Mouse (Mus musculus) spleen, adult 2 months (tissue): ENCODE data around the gene Hpgds. TPM values are rescaled to one million over a fixed set of nuclear protein-coding genes. Genes with fewer than 3 reads are reported as not detected.

Source experiments
- DNase-seq, 2 experiments: peaks; one replicate each; pipeline versions ENCODE4 v3.0.0 to v3.0.0-alpha.2; 2012 to 2021; ENCODE audit warnings: low spot score in 2 of 2, low read depth in 1 of 2
- H3K27ac ChIP-seq: fragments of 200-500 bp; 2 replicates; pipeline ENCODE4 v1.5.1; 2012; ENCODE audit warnings: low read length, inconsistent platforms; ENCODE audit not compliant: insufficient read depth
- H3K27me3 ChIP-seq: fragments of 200-500 bp; 2 replicates; pipeline ENCODE4 v1.6.1; 2012; ENCODE audit warnings: mild to moderate bottlenecking, moderate library complexity, low read length, inconsistent platforms; ENCODE audit not compliant: control insufficient read depth, insufficient read depth
- H3K36me3 ChIP-seq: fragments of 200-500 bp; 2 replicates; pipeline ENCODE4 v1.6.1; 2012; ENCODE audit warnings: mild to moderate bottlenecking, low read length, inconsistent platforms; ENCODE audit not compliant: control insufficient read depth, insufficient read depth
- H3K4me1 ChIP-seq: fragments of 200-500 bp; 2 replicates; pipeline ENCODE4 v1.6.1; 2011; ENCODE audit warnings: inconsistent platforms; ENCODE audit not compliant: control insufficient read depth, insufficient read depth, insufficient read length
- H3K4me3 ChIP-seq: fragments of 200-500 bp; 2 replicates; pipeline ENCODE4 v1.5.1; 2011; ENCODE audit warnings: mild to moderate bottlenecking, inconsistent platforms; ENCODE audit not compliant: insufficient read depth, insufficient read length; ENCODE audit errors: extremely low read depth
- CTCF ChIP-seq: fragments of 200-500 bp; IDR thresholded peaks from 2 replicates; pipeline ENCODE4 v1.5.1; 2011; ENCODE audit warnings: mild to moderate bottlenecking, inconsistent platforms; ENCODE audit not compliant: insufficient read depth, insufficient read length, insufficient replicate concordance; ENCODE audit errors: extremely low read depth
- POLR2A ChIP-seq: fragments of 200-500 bp; IDR thresholded peaks from 2 replicates; pipeline ENCODE4 v1.6.1; 2011; ENCODE audit warnings: low read depth, low read length, inconsistent platforms
- WGBS: fragments of 180-500 bp; shearing (Covaris S2); methylation state at CpG from one replicate; pipeline ENCODE4 v1.1.7; 2018; 5-methylcytosine and 5-hydroxymethylcytosine counted together
- polyA plus RNA-seq: library from polyadenylated mRNA; depleted of rRNA; stranded (reverse); fragments of >200 nt; gene quantifications from 2 replicates; pipeline ENCODE4 v1.2.3, GENCODE M21; 2012; rRNA removed

Gene Hpgds
- polyA plus RNA-seq, 1 experiment = 2.9 TPM

- DNase-seq = peak in 1 of 2 experiments; percentile 40
- TF ChIP-seq POLR2A = no peak
- TF ChIP-seq CTCF = peak; percentile 67; the same call in 1 of the 2 replicates
- H3K27ac ChIP-seq = no peak overlapping the region
- H3K36me3 ChIP-seq = peaks cover 2% of the 10 kb centered on the region
- 25% methylated on average over 2 of the region's 2 CpGs for WGBS
- H3K4me1 ChIP-seq = no peaks in the 10 kb centered on the region
- no peaks in the 10 kb centered on the region for H3K27me3 ChIP-seq
- no peak overlapping the region for H3K4me3 ChIP-seq
These were observed 18.5 kb downstream of the Hpgds start for GRCm38 (mm10) chr6:65126074-65126726.

GRCm38 (mm10) chr6:65117540-65117939, 27.2 kb downstream of the Hpgds start:
- DNase-seq = no peak
- WGBS = 90% methylated on average over 1 of the region's 1 CpGs
- Histone ChIP-seq H3K27me3 (no peaks in the 10 kb centered on the region), H3K27ac (no peak overlapping the region), H3K4me3 (no peak overlapping the region), H3K36me3 (peaks cover 4% of the 10 kb centered on the region), H3K4me1 (no peaks in the 10 kb centered on the region)
- TF ChIP-seq POLR2A (no peak), CTCF (no peak)

GRCm38 (mm10) chr6:65114902-65115301, 29.8 kb downstream of the Hpgds start:
- peaks cover 4% of the 10 kb centered on the region for H3K36me3 ChIP-seq
- H3K4me1 ChIP-seq = no peaks in the 10 kb centered on the region
- no peak for DNase-seq
- TF ChIP-seq CTCF (no peak), POLR2A (no peak)
- H3K27ac ChIP-seq = no peak overlapping the region
- no peaks in the 10 kb centered on the region for H3K27me3 ChIP-seq
- WGBS = 52% methylated on average over 2 of the region's 2 CpGs
- no peak overlapping the region for H3K4me3 ChIP-seq

- no peaks in the 10 kb centered on the region for H3K27me3 ChIP-seq
- TF ChIP-seq CTCF = no peak
- TF ChIP-seq POLR2A = no peak
- no peak overlapping the region for H3K4me3 ChIP-seq
- H3K27ac ChIP-seq = no peak overlapping the region
- H3K4me1 ChIP-seq = no peaks in the 10 kb centered on the region
- DNase-seq = no peak
- 96% methylated on average over 1 of the region's 1 CpGs for WGBS
- H3K36me3 ChIP-seq = peaks cover 19% of the 10 kb centered on the region
These were observed 65.6 kb downstream of the Hpgds start for GRCm38 (mm10) chr6:65079139-65079538.

GRCm38 (mm10) chr6:65075201-65075600, 69.5 kb downstream of the Hpgds start:
- H3K36me3 ChIP-seq = peaks cover 26% of the 10 kb centered on the region
- TF ChIP-seq CTCF (no peak), POLR2A (no peak)

More at GRCm38 (mm10) chr6:65075201-65075600, 69.5 kb downstream of the Hpgds start:
- no peak overlapping the region for H3K4me3 ChIP-seq
- WGBS = 95% methylated on average over 2 of the region's 2 CpGs
- no peak for DNase-seq
- no peaks in the 10 kb centered on the region for H3K27me3 ChIP-seq
- no peak overlapping the region for H3K27ac ChIP-seq
- H3K4me1 ChIP-seq = no peaks in the 10 kb centered on the region

Other genes starting within 250 kb of the Hpgds start
- 6.0 and 7.1 TPM in 2 replicates for gene Smarcad1, start 102.3 kb downstream of the Hpgds start, polyA plus RNA-seq
- gene C130060K24Rik, start 236.2 kb upstream of the Hpgds start, polyA plus RNA-seq = not detected in 2 replicates